Mouse (Mus musculus): ENCODE results near the gene Nxt2. TPM values are rescaled to one million over a fixed set of nuclear protein-coding genes. Genes with fewer than 3 reads are reported as not detected.

Nxt2 gene
- polyA plus RNA-seq, 1 experiment from 2014 or later, result 26.7 TPM

Other genes with a start within 250 kb of the Nxt2 start
- not detected in 2 replicates for gene Gucy2f, start 29.8 kb upstream of the Nxt2 start, polyA plus RNA-seq (2015; fragmentation: Nextera tagmentation; extraction: Ambion mirVana)
- gene Kcne1l, start 79.5 kb downstream of the Nxt2 start, polyA plus RNA-seq (2015; fragmentation: Nextera tagmentation; extraction: Ambion mirVana), result 21.6 and 22.3 TPM in 2 replicates
- gene Acsl4, start 163.8 kb downstream of the Nxt2 start, polyA plus RNA-seq (2015; fragmentation: Nextera tagmentation; extraction: Ambion mirVana), result 21.6 and 22.4 TPM in 2 replicates